Mouse (Mus musculus) lung, embryonic 14.5 days (tissue): ENCODE results near the gene Psmg4. TPM values are rescaled to one million over a fixed set of nuclear protein-coding genes. Genes with fewer than 3 reads are reported as not detected.

Experiments
- ATAC-seq: fragments of 200-750 bp; cut with Nextera tagmentation; 2 replicates; pipeline ENCODE4 v1.8.0; 2017; ENCODE audit warnings: mild to moderate bottlenecking, moderate TSS enrichment, moderate library complexity; ENCODE audit not compliant: insufficient read depth
- DNase-seq: peaks from one replicate; pipeline ENCODE4 v3.0.0-alpha.2; 2015
- H3K27ac ChIP-seq: fragments of 300-500 bp; sonication (generic); 2 replicates; pipeline ENCODE4 v1.5.1; 2014; ENCODE audit warnings: low read depth, mild to moderate bottlenecking, moderate library complexity
- H3K27me3 ChIP-seq: fragments of 300-500 bp; sonication (generic); 2 replicates; pipeline ENCODE4 v1.6.1; 2014; ENCODE audit warnings: low read length, control low read depth; ENCODE audit not compliant: insufficient read depth
- H3K36me3 ChIP-seq: fragments of 300-500 bp; sonication (generic); 2 replicates; pipeline ENCODE4 v1.6.1; 2014; ENCODE audit warnings: control low read depth; ENCODE audit not compliant: insufficient read depth
- H3K4me1 ChIP-seq: fragments of 300-500 bp; sonication (generic); 2 replicates; pipeline ENCODE4 v1.6.1; 2014; ENCODE audit warnings: antibody characterized with exemption, control low read depth; ENCODE audit not compliant: insufficient read depth
- H3K4me2 ChIP-seq: fragments of 300-500 bp; sonication (generic); 2 replicates; pipeline ENCODE4 v1.6.1; 2014; ENCODE audit warnings: mild to moderate bottlenecking
- H3K4me3 ChIP-seq: fragments of 300-500 bp; sonication (generic); 2 replicates; pipeline ENCODE4 v1.5.1; 2014; ENCODE audit warnings: low read depth, low read length
- H3K9ac ChIP-seq: fragments of 300-500 bp; sonication (generic); 2 replicates; pipeline ENCODE4 v1.6.1; 2014
- H3K9me3 ChIP-seq: fragments of 300-500 bp; sonication (generic); 2 replicates; pipeline ENCODE4 v1.6.1; 2016; ENCODE audit warnings: low read depth, low read length, control low read depth
- CTCF ChIP-seq: IDR thresholded peaks from 2 replicates; pipeline ENCODE4 v1.5.1; 2016; ENCODE audit warnings: antibody characterized with exemption, low read depth
- WGBS: fragments of 180-500 bp; shearing (Covaris S2); extraction: QIAGEN DNeasy Blood & Tissue Kit; methylation state at CpG from one replicate; pipeline ENCODE4 v1.1.7; 2014; 5-methylcytosine and 5-hydroxymethylcytosine counted together
- polyA plus RNA-seq: library from polyadenylated mRNA; unstranded; fragments of >200 nt; fragmentation: Nextera tagmentation; extraction: Ambion mirVana; gene quantifications from 2 replicates; pipeline ENCODE4 v1.2.1, GENCODE M21; 2014

Psmg4 gene
- polyA plus RNA-seq, 1 experiment from 2014 or later, result 78.0 TPM

GRCm38 (mm10) chr13:34132299-34132698, 30.5 kb upstream of the Psmg4 start:
- Histone ChIP-seq H3K36me3 (no peaks in the 10 kb centered on the region), H3K4me2 (peak overlapping the region; percentile 86), H3K4me3 (peak overlapping the region; percentile 64; the same call in 1 of the 2 replicates), H3K9ac (peak overlapping the region; percentile 17; the same call in 1 of the 2 replicates), H3K9me3 (no peaks in the 10 kb centered on the region), H3K4me1 (peaks cover 4% of the 10 kb centered on the region), H3K27me3 (peaks cover 30% of the 10 kb centered on the region), H3K27ac (no peak overlapping the region; the same call in 1 of the 2 replicates)
- WGBS, result 3% methylated on average over 15 of the region's 15 CpGs
- no peak for DNase-seq
- no peak for ATAC-seq
- no peak for TF ChIP-seq CTCF

GRCm38 (mm10) chr13:34132875-34133274, 29.9 kb upstream of the Psmg4 start:
- Histone ChIP-seq H3K4me2 (peak overlapping the region; percentile 86), H3K36me3 (no peaks in the 10 kb centered on the region), H3K4me3 (no peak overlapping the region), H3K27ac (no peak overlapping the region), H3K9ac (no peak overlapping the region; the same call in 1 of the 2 replicates), H3K4me1 (peaks cover 4% of the 10 kb centered on the region), H3K9me3 (no peaks in the 10 kb centered on the region), H3K27me3 (peaks cover 30% of the 10 kb centered on the region)
- DNase-seq (no peak), ATAC-seq (no peak)
- WGBS, result 33% methylated on average over 6 of the region's 6 CpGs
- no peak for TF ChIP-seq CTCF

DNA sequence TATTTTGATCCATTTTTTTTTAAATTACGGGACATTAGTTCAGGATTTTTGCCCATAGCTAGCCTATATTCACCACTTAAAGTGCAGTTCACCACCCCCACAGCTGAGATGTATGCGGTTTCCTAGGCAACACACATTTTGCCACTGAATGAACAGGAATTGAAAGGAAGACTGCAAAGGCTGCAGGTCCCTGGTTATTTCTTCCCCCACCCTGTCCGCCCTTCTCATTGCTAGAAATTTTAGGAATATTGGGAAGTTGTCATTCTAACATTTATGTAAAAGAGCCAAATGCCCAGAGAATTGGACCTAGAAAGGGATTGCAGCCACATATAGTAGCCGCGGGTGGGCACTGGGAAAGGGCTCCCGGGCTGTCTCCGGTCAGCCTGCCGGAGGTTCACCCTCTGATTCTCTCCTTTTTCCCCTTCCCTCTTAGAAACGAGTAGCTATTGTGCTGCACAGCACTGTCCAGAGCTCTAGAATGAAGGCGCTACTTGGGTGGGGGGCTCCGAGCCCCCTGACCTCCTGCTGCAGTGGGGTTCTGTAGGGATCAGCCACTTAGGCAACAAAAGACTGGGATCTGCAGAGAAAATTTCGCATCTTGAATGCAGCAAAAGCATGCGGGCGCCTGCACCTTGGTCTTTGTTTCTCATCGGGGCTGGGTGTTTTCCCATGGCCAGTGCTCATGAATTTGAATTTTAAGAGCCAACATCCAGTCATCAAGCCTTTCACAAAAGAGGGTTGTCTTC, 29.3 kb upstream of the Psmg4 start:
- no peak for TF ChIP-seq CTCF
- 13% methylated on average over 15 of the region's 15 CpGs for WGBS
- H3K9ac ChIP-seq, result peak overlapping the region; percentile 9; the same call in 1 of the 2 replicates
- DNase-seq (peak; percentile 32), ATAC-seq (no peak)
- H3K4me1 ChIP-seq, result peaks cover 4% of the 10 kb centered on the region
- H3K36me3 ChIP-seq, result no peaks in the 10 kb centered on the region
- H3K4me3 ChIP-seq, result peak overlapping the region; percentile 10; the same call in 1 of the 2 replicates
- H3K9me3 ChIP-seq, result no peaks in the 10 kb centered on the region
- H3K4me2 ChIP-seq, result peak overlapping the region; percentile 55
- peaks cover 30% of the 10 kb centered on the region for H3K27me3 ChIP-seq
- peak overlapping the region; percentile 54; the same call in 1 of the 2 replicates for H3K27ac ChIP-seq

- 63% methylated on average over 7 of the region's 7 CpGs for WGBS
- H3K9me3 ChIP-seq, result no peaks in the 10 kb centered on the region
- no peak for DNase-seq
- ATAC-seq, result no peak
- no peak overlapping the region for H3K4me2 ChIP-seq
- H3K4me1 ChIP-seq, result peaks cover 4% of the 10 kb centered on the region; the same call in 1 of the 2 replicates
- H3K27me3 ChIP-seq, result peaks cover 30% of the 10 kb centered on the region
- no peak overlapping the region for H3K9ac ChIP-seq
- H3K27ac ChIP-seq, result no peak overlapping the region
- H3K4me3 ChIP-seq, result no peak overlapping the region
- no peaks in the 10 kb centered on the region for H3K36me3 ChIP-seq
- TF ChIP-seq CTCF, result no peak
Measured at GRCm38 (mm10) chr13:34134276-34134675, 28.5 kb upstream of the Psmg4 start.

- H3K4me3 ChIP-seq, result no peak overlapping the region
- TF ChIP-seq CTCF, result no peak
- peaks cover 4% of the 10 kb centered on the region; the same call in 1 of the 2 replicates for H3K4me1 ChIP-seq
- 70% methylated on average over 7 of the region's 7 CpGs for WGBS
- no peak overlapping the region for H3K4me2 ChIP-seq
- ATAC-seq, result no peak
- peaks cover 23% of the 10 kb centered on the region for H3K27me3 ChIP-seq
- no peaks in the 10 kb centered on the region for H3K9me3 ChIP-seq
- no peaks in the 10 kb centered on the region for H3K36me3 ChIP-seq
- no peak overlapping the region for H3K27ac ChIP-seq
- H3K9ac ChIP-seq, result no peak overlapping the region
- DNase-seq, result no peak
Measured at GRCm38 (mm10) chr13:34136605-34137004, 26.2 kb upstream of the Psmg4 start.

DNA sequence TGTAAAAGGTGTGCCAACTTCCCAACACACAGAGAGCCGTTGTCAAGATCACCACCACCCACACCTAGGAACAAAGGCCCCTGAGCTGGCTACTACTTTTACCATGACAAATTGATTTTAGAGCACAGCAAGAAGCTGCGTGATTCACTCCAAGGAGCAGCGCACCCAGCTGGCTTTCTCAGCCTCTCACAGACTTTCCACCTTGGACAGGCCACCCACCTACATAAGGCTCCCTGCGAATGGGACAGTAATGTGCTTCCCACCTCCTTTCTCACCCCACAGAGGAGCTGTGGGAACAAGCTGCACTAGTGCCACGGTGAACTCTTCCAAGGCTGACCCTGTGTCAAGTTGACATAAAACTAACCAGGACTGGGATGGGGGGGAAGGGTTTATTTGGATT, 19.4 kb upstream of the Psmg4 start:
- Histone ChIP-seq H3K4me2 (no peak overlapping the region), H3K4me3 (no peak overlapping the region), H3K9me3 (no peaks in the 10 kb centered on the region), H3K27me3 (no peaks in the 10 kb centered on the region), H3K27ac (no peak overlapping the region), H3K4me1 (no peaks in the 10 kb centered on the region), H3K36me3 (no peaks in the 10 kb centered on the region), H3K9ac (no peak overlapping the region)
- no peak for ATAC-seq
- TF ChIP-seq CTCF, result no peak
- WGBS, result 52% methylated on average over 5 of the region's 5 CpGs
- no peak for DNase-seq

- H3K27me3 ChIP-seq, result no peaks in the 10 kb centered on the region
- H3K9ac ChIP-seq, result no peak overlapping the region
- peaks cover 10% of the 10 kb centered on the region for H3K4me1 ChIP-seq
- no peak overlapping the region for H3K27ac ChIP-seq
- H3K4me2 ChIP-seq, result no peak overlapping the region
- ATAC-seq (no peak), DNase-seq (no peak)
- H3K9me3 ChIP-seq, result no peaks in the 10 kb centered on the region
- H3K36me3 ChIP-seq, result no peaks in the 10 kb centered on the region
- WGBS, result 53% methylated on average over 3 of the region's 3 CpGs
- peak; percentile 28; the same call in 1 of the 2 replicates for TF ChIP-seq CTCF
- H3K4me3 ChIP-seq, result no peak overlapping the region
Measured at GRCm38 (mm10) chr13:34146916-34147315, 15.8 kb upstream of the Psmg4 start.
